Mouse (Mus musculus) lung, postnatal 0 days (tissue): ENCODE data around the gene Impdh1.

Experiments used
- CTCF ChIP-seq: IDR thresholded peaks from 2 replicates; pipeline ENCODE4 v1.5.1; 2016; ENCODE audit warnings: antibody characterized with exemption, mild to moderate bottlenecking
- EP300 ChIP-seq: IDR thresholded peaks from 2 replicates; pipeline ENCODE4 v1.6.1; 2016; ENCODE audit warnings: antibody characterized with exemption, mild to moderate bottlenecking, control low read depth

DNA sequence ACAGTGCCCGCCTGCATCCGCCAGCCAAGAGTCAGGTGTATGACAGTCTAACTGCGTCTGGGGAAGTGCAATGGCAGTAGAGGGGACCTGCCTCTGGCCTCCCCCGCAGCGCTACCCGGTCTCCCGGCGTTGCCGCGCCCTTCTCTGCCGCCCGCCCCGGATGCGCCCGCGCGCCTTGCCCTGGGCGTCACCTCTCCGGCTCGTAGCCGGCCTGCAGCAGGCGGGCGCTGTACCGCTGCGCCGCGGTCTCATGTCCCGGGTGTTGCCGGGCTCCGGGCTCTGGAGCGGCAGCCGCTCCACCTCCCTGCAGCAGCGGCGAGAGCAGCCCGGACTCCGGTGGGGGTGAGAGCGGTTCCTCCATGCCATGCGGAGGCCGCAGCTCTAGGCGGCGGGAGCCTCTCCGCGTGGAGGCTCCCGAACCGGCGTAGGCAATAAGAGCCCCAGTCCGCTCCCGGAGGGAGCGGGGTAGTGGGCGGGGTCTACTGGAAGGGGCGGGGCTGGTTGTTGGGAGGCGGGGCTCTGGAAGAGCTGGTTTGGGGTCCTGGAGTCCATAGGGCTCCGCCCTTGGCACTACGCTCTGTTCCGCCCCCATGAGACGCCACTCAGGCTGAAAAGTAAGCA is at the start of gene Impdh1:
- TF ChIP-seq CTCF (no peak), EP300 (no peak)
